Comparison of ENCODE assay signal across 8 mouse cellular contexts in genomic region chr5:143632674-143633557, GRCm38 (mm10). TPM values are rescaled to one million over a fixed set of nuclear protein-coding genes. Genes with fewer than 3 reads are reported as not detected.
A peak's percentile ranks its signal among the peaks of the same experiment; 100 is the strongest.
DNase-seq lines count a peak whose midpoint lies in the region; ATAC-seq lines count a peak whose summit lies in the region.

No protein-coding gene starts in this region.

- H3K4me3 ChIP-seq in megakaryocyte, embryonic 14.5 days (replicated peaks) = peak overlapping the region; percentile 77
- peak overlapping the region; percentile 9; the same call in 1 of the 2 replicates for H3K4me3 ChIP-seq in heart, embryonic 13.5 days
- no peak overlapping the region for H3K4me3 ChIP-seq in limb, embryonic 11.5 days (ENCODE audit: low read depth, low read length)

- ATAC-seq in megakaryocyte, adult 5-6 weeks (ENCODE audit: poor library complexity, severe bottlenecking) = no peak
- no peak for ATAC-seq in heart, embryonic 13.5 days (ENCODE audit: extremely low read depth, insufficient number of reproducible peaks, low FRiP score, low TSS enrichment)
- ATAC-seq in limb, embryonic 11.5 days (ENCODE audit: insufficient number of reproducible peaks, low FRiP score, low TSS enrichment, low read depth) = peak; percentile 53; the same call in 1 of the 2 replicates

- WGBS in heart, embryonic 13.5 days = 59% methylated on average over 9 of the region's 9 CpGs
- WGBS in limb, embryonic 11.5 days = 34% methylated on average over 9 of the region's 9 CpGs

- H3K9me3 ChIP-seq in megakaryocyte, embryonic 14.5 days = peaks cover 6% of the 10 kb centered on the region; the same call in 1 of the 2 replicates
- H3K9me3 ChIP-seq in heart, embryonic 13.5 days = peaks cover 4% of the 10 kb centered on the region; the same call in 1 of the 2 replicates
- H3K9me3 ChIP-seq in limb, embryonic 11.5 days (ENCODE audit: control insufficient read depth, low read length) = peaks cover 4% of the 10 kb centered on the region; the same call in 1 of the 2 replicates

- DNase-seq in limb, embryonic 11.5 days (ENCODE audit: low spot score) = peak; percentile 63
- peak; percentile 40 for DNase-seq in splenic B cell, adult 2 months (ENCODE audit: low read depth, low spot score)
- no peak for DNase-seq in retina, postnatal 1 day
- DNase-seq in adrenal gland, adult 2 months = no peak
- DNase-seq in cerebellum, postnatal 25 days = no peak

- peaks cover 16% of the 10 kb centered on the region for H3K36me3 ChIP-seq in megakaryocyte, embryonic 14.5 days (replicated peaks; ENCODE audit: low read length)
- peaks cover 4% of the 10 kb centered on the region; the same call in 1 of the 2 replicates for H3K36me3 ChIP-seq in heart, embryonic 13.5 days
- H3K36me3 ChIP-seq in limb, embryonic 11.5 days (ENCODE audit: control insufficient read depth, insufficient read depth, low read length) = 0 out of 2 replicates have a peak, but pooled peaks cover 3% of the 10 kb centered on the region
- H3K36me3 ChIP-seq in splenic B cell, adult 2 months (ENCODE audit: control insufficient read depth, insufficient read depth, low read length, poor library complexity, severe bottlenecking) = no peaks in the 10 kb centered on the region

- peak overlapping the region; percentile 50; the same call in 1 of the 2 replicates for H3K9ac ChIP-seq in heart, embryonic 13.5 days
- H3K9ac ChIP-seq in limb, embryonic 11.5 days (ENCODE audit: low read length) = no peak overlapping the region

- H3K4me1 ChIP-seq in megakaryocyte, embryonic 14.5 days = peaks cover 79% of the 10 kb centered on the region
- H3K4me1 ChIP-seq in heart, embryonic 13.5 days = peaks cover 69% of the 10 kb centered on the region
- H3K4me1 ChIP-seq in limb, embryonic 11.5 days (ENCODE audit: control insufficient read depth, insufficient read depth, low read length) = peaks cover 43% of the 10 kb centered on the region

- H3K27me3 ChIP-seq in megakaryocyte, embryonic 14.5 days (replicated peaks) = no peaks in the 10 kb centered on the region
- no peaks in the 10 kb centered on the region for H3K27me3 ChIP-seq in heart, embryonic 13.5 days (replicated peaks)
- no peaks in the 10 kb centered on the region for H3K27me3 ChIP-seq in limb, embryonic 11.5 days (ENCODE audit: control insufficient read depth, insufficient read depth, low read length)
- H3K27me3 ChIP-seq in splenic B cell, adult 2 months (ENCODE audit: control insufficient read depth, insufficient read depth, low read length, poor library complexity, severe bottlenecking) = no peaks in the 10 kb centered on the region

- H3K27ac ChIP-seq in heart, embryonic 13.5 days (replicated peaks) = peak overlapping the region; percentile 77
- H3K27ac ChIP-seq in limb, embryonic 11.5 days (replicated peaks; ENCODE audit: low read depth, low read length) = peak overlapping the region; percentile 16; the same call in 1 of the 2 replicates

- peak overlapping the region; percentile 53 for H3K4me2 ChIP-seq in heart, embryonic 13.5 days
- no peak overlapping the region for H3K4me2 ChIP-seq in limb, embryonic 11.5 days (ENCODE audit: low read depth, severe bottlenecking)

RNA-seq across cellular contexts. Expression of gene Cyth3, which starts 10.7 kb away (rescaled TPM):
- 4.7 and 5.8 TPM in 2 replicates for polyA plus RNA-seq in megakaryocyte, embryonic 14.5 days (2012; ENCODE audit: insufficient read depth, low replicate concordance)
- total RNA-seq in megakaryocyte, adult 5-6 weeks (2015) = 5.4 and 6.5 TPM in 2 replicates
- 7.5 and 8.9 TPM in 2 replicates for total RNA-seq in megakaryocyte, adult 5-6 weeks (2017)
- 36.8 and 41.4 TPM in 2 replicates for polyA plus RNA-seq in heart, embryonic 13.5 days (2015; fragmentation: Nextera tagmentation; extraction: Ambion mirVana)
- 49.6 and 51.0 TPM in 2 replicates for polyA plus RNA-seq in limb, embryonic 11.5 days (2014; fragmentation: Nextera tagmentation; extraction: Ambion mirVana)
- total RNA-seq in adrenal gland, adult 2 months (2021) = 100 to 1,000 TPM; 119 to 164 TPM
- 61.7 and 78.7 TPM in 2 replicates for polyA plus RNA-seq in adrenal gland, adult 2 months (2012; rRNA removed)

Comparison
In these comparisons a context has a peak if more than half of its experiments do, and no peak if none do; other contexts are left out.
1. DNase-seq: peak in limb, embryonic 11.5 days (single experiment) and splenic B cell, adult 2 months (single experiment); none in retina, postnatal 1 day (single experiment), adrenal gland, adult 2 months (single experiment) and cerebellum, postnatal 25 days (0 of 2).